Mouse (Mus musculus) kidney, adult 18-20 months (tissue): ENCODE data around the gene Pitx2.

ENCODE experiments used
- DNase-seq: peaks from one replicate; pipeline ENCODE4 v3.0.0; 2021

Pitx2 gene

GRCm38 (mm10) chr3:129199609-129200500 lies at the start of gene Pitx2:
TSS of gene Pitx2 (plus strand) at chr3:129199878.
- DNase-seq = peak; percentile 37

DNA sequence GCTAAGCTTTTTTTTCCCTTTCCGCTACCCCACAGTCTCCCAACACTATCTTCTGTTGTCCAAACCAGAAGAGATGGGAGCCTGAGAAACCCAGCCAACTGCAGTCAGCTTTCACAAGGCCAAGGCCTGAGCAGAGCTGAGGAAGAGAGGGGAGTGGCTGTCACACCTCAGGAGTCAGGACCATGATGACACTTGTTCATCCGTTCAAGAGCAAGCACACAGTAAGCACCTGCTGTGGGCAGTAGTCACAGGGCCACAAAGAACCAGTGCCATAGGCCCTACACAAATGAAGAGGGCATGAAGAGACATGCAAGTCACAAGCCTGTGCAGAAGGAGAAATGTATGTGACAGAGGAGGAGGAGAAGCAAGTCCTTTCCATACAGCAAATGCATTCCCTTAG lies 49.7 kb upstream of the Pitx2 start:
- no peak for DNase-seq

- no peak for DNase-seq
Observed at GRCm38 (mm10) chr3:129151096-129151685, 48.5 kb upstream of the Pitx2 start.

- no peak for DNase-seq
Observed at GRCm38 (mm10) chr3:129158812-129159370, 40.8 kb upstream of the Pitx2 start.

DNA sequence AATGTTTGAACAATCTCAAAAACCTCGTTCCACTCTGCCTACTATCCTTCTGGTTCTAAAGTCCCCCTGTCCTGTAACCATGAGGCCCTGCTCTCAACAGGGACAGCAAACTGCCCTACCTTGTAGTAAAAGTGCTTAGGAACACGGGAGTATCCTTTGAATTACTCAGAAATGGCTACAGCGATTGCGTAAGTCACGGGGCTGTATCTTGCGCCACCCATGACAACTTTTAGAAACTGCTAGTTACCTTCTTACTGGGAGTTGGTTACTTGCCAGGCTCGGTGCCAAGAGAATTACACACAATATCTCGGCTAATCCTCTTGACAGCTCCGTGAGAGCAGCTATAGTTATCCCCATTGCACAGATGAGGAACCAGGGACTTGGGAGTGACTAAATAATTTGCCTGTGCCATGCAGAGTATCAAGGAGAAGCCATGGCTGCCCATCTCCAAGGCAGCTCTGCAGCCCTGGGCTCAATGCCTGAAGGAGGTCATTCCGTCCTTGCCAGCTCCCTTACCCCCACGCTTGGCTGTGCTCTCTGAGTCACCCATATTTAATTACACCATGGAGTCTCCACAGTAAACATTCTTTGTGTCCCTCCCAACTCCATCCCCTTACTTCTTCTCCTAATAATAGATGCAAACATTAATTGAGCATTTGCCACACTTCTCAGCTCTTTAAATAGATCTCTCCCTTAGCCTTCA lies 38.2 kb upstream of the Pitx2 start:
- no peak for DNase-seq

GRCm38 (mm10) chr3:129164246-129164645 lies 35.4 kb upstream of the Pitx2 start:
- DNase-seq = no peak

GRCm38 (mm10) chr3:129165715-129166114 lies 34.0 kb upstream of the Pitx2 start:
- DNase-seq = no peak

DNA sequence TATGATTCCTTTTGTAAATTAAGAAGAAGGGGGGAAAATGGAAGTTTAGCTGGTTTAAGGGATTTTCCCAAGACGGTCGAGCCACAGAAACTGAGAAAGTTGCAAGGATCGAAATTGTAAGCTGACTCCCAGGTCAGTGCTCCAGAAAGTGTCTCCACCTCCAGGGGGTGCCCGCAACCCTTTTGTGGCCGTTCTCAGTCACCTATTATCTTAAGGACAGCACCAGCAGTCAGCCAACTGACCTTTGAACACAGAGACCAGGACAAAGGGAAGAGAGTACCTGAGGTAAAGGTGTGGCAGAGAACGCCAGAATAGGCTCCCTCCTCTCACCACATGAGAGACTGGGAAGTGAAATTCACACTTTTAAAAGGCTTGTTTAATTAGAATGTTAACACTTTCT lies 33.0 kb upstream of the Pitx2 start:
- peak; percentile 40 for DNase-seq

DNA sequence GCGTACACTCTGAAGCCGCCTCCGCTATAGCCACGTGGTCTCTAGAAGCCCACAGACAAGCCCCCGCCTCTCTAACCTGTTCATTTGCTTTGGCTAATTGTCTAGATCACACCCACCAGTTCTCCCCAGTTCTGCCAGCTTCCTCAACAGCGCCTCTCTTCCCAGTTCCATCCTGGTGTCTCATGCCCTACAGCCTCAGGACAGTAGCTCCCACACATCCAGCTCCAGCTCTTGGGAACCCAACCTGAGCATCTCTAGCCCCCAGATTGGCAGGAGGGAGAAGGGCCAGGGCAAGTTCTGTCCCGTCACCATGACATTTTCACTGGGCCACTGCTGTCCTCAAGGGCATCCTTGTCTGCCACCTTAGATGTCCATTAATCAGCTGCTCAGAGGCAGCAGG lies 29.3 kb upstream of the Pitx2 start:
- DNase-seq = no peak

- no peak for DNase-seq
Observed at GRCm38 (mm10) chr3:129171789-129172188, 27.9 kb upstream of the Pitx2 start.

DNA sequence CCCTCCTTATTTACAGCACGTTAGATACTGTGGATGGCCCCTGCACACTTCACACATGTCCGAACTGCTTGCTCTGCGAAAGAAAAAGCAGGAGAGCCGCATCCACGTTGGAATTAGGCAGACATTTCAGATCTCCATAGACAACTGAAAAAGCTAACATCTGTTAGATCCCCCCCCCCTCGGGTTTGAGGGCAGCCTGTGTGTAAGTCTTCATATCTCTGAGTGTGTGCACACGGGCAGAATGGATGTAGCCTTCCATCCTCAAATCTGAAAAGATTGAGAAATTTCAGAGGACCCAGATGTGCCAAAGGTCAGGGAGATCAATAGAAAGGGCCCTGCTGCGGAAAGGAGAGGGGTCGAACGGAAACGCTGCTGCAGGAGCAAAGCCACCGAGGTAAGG lies 5.2 kb upstream of the Pitx2 start:
- no peak for DNase-seq

DNA sequence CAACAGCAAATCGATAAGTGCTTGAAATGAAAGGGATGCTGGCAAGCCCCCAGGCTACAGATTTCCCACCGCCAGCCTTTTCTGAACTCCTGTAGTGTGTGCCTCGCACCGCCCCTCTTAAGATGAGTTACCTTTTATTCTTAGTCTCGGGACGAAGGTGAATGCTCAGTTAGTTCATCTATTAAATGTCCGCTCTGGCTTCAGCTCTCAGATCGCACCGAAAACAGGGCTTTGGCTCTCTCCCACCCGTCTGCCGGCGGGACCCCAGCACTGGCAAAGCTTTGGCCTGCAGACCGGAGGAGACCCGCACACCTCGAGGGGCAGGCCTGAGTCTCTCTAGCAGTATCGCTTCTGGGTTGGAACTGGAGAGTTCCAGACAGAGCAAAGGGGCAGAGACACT lies 4.6 kb upstream of the Pitx2 start:
- DNase-seq = no peak

DNA sequence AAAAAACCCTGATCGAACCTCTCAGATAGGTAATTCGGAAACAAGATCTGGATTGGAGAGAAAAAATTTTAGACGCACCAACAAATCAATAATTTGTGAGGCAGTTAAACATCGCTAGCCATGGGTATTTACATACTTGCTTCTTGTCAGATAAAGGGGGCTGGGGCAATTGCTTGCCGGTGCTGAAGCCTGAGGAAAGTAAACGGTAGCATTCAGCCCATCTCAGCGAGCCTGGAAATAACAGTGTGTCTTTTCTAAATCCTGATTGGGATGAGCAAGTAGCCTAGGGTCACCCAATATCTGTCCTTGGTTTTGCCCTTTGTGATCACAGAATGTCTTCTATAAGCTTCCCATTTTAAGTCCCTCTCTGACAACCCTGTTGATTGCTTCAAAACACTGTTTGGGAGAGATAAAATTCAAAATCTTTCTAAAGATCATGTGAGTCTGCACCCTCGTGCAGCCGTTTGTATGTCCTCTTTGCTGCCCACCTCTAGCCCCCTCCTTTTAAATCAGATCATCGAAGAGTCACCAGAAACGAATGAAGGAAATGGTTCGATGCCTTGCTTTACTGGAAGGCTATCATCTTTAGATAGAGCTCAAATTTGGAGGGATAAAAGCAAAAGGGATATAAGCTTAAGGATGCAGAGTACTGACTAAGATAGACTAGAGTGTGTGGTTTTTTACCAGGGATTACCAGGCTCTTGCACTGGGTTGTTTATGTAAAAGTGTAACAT lies 3.7 kb upstream of the Pitx2 start:
- DNase-seq = no peak

DNA sequence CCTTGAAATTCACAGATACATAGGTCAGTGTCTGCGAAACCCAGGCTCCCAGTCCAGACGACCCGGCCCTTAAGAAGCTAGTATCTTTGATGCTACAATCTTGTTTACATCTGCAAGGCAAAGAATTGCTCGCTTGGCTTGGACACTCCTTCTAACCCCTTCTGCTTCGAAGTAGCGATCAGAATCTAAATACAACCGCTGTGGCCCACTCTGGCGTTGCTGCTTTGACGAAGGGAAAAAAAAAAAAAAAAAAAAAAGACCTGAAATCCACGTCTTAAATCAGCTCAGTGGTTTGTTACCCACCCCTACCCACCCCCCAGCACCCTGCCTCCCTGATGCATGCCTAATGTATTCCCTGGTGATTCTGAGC lies 3.1 kb upstream of the Pitx2 start:
- no peak for DNase-seq

DNA sequence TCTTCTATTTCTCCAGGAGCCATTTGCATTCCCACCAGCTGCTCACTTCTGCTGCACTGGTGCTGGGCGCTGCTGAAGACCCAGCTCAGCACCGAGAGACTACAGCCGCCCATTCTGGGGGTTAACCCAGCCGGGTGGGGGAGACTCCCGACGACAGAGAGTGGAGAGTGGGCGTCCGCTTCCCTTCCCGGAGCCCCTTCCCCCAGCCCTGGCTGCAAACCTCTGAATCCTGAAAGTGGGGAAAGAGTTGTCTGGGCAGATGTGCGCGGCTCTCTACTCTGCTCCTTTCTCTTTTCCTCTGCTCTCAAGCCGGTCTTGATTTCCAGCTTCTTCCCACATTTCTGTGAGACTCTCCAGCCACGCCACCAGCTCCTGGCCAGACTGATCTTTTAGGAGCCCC lies 2.6 kb upstream of the Pitx2 start:
- no peak for DNase-seq

DNA sequence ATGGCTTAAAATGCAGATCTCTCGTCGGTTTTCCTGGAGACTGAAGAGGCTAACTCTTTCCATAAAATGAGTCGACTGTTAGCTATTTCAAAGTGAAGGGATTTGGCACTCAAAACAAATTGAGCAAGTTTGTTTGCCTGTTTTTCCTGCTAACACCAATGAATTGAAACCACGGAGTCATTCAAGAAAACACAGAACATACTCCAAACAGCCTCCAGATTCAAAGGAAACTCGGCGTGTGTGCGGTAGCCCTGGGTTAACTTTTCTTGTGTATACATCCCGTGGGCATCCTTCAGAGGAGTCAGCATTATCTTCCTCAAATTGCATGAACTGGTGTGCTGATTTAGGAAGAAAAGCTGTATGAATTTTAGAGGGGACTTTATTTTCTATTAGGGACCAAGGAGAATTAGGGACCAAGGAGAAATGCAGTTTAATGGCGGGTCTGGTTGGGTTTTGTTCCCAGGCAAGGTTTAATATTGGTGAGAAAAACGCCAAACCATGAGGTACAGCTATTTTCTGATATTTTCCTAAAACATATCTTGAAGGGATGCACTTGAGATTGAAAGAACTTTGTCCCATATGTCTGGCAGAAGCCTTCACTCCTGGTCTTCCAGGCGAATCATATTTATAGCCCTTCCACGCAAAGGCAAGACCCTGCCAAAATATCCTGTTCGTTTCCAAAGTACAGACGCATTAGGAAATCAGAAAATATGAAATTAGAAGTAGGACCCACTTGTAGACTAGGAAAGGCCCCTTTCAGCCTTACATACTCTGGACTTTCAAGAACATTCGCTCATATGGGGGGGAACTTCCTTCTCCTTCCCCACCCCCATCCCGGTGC lies 1.7 kb upstream of the Pitx2 start:
- no peak for DNase-seq

- DNase-seq = no peak
Observed at GRCm38 (mm10) chr3:129198627-129198903, 1.1 kb upstream of the Pitx2 start.

- DNase-seq = no peak
Observed at GRCm38 (mm10) chr3:129199160-129199608, 494 bp upstream of the Pitx2 start.

DNA sequence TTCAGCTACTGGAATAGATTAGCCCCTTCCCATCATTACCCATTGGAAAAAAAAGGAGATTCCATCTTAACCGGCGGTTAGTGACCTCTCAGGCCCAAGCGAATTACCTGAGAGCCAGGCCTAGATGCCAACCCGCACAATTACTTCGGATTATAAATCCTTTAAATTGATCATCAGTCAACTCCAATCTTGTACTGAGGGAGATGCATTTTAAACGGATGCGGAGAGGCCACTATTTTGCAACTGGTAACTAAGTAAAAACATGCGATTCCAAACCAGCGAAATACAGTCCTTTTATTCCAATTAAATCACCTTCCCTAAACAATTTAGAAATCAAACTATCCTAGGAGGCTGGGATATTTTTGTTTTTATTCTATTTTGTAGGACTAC lies 818 bp downstream of the Pitx2 start:
- DNase-seq = no peak

- no peak for DNase-seq
Observed at GRCm38 (mm10) chr3:129201156-129201555, 1.5 kb downstream of the Pitx2 start.

DNA sequence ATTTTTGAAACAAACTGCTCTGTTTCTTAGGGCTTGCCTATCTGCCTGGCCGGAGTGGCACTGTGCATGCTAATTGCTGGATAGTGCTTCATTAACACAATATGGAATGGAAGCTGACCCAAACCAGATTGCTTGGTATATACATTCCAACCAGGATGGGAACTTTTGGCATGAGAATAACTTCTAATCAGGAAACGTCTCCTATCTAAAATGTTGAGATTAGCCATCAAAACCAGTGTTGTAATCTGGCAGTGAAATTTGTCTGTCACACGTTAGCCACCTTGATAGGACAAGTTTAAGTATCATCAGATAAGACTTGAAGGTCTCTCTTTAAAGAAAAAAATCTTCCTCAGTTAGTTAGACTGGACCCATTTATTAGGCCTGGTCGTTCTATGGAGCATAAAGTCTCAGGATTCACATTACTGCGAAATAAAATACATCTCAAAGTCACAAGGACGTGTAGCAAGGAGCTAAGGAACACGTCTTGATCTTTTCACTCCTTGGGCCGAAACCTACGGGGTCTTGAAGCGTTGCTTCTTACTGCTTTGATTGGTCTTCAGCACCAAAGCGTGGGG lies 2.1 kb downstream of the Pitx2 start:
- DNase-seq = no peak
